Mouse (Mus musculus) fat pad, adult 2 months (tissue): Measurements from ENCODE around the gene Atoh8.

Experiments used
- DNase-seq: peaks from one replicate; pipeline ENCODE4 v3.0.0-alpha.2; 2011; ENCODE audit warnings: low read depth, low spot score; ENCODE audit errors: extremely low read depth

The Atoh8 gene

DNA sequence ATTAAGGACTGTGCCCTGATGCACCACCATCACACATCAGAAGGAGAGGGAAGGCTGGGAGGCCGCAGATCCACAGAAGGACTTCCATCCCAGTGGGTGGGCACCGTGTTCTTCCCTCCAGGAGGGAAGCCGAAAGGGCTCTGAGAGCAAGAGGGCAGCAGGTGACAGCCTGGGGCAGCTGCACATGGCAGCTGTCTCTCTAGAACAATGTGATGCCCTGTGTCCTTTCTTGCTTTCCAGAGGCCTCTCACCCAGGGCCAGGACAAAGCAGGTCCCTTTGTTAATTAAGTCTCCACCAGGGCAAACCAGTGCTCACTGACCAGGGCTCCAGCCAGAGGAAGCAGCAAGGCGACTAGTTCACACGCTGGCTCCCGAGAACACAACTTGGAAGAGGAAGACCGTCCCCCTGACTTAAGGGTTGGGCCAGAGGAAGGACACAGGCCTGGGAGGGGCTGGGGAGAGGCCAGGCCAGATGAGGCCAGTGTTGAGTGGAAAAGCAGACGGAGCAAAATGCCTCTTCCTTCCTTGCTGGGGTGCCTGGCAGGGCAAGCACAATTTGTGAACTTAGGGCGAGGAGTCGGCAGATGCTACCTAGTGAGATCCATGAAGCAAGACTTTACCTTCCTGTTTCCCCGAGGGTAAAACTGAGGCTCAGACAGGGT is 34.7 kb downstream of the Atoh8 start:
- no peak for DNase-seq

DNA sequence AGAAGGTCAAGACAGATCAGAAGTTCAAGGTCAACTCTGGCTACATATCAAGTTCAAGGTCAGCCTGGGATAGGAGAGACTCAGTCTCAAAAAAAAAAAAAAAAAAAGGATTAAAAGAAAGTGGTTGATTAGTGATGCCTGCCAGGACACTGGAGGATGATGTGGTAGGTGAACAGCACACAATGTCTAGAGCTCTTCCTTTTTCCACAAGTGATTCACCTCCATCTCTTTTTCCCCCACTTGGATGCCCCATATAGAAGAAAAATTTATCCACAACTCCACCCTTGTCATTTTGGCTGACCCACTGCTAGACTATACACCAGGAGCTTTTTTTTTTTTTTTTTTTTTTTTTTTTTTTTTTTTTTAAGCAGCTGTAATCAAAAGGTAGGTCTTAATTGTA is 37.9 kb downstream of the Atoh8 start:
- DNase-seq = no peak

- DNase-seq = no peak
Measured at GRCm38 (mm10) chr6:72196660-72197059, 38.7 kb downstream of the Atoh8 start.

- no peak for DNase-seq
Measured at GRCm38 (mm10) chr6:72190577-72190976, 44.8 kb downstream of the Atoh8 start.

- DNase-seq = no peak
Measured at GRCm38 (mm10) chr6:72190120-72190519, 45.3 kb downstream of the Atoh8 start.

DNA sequence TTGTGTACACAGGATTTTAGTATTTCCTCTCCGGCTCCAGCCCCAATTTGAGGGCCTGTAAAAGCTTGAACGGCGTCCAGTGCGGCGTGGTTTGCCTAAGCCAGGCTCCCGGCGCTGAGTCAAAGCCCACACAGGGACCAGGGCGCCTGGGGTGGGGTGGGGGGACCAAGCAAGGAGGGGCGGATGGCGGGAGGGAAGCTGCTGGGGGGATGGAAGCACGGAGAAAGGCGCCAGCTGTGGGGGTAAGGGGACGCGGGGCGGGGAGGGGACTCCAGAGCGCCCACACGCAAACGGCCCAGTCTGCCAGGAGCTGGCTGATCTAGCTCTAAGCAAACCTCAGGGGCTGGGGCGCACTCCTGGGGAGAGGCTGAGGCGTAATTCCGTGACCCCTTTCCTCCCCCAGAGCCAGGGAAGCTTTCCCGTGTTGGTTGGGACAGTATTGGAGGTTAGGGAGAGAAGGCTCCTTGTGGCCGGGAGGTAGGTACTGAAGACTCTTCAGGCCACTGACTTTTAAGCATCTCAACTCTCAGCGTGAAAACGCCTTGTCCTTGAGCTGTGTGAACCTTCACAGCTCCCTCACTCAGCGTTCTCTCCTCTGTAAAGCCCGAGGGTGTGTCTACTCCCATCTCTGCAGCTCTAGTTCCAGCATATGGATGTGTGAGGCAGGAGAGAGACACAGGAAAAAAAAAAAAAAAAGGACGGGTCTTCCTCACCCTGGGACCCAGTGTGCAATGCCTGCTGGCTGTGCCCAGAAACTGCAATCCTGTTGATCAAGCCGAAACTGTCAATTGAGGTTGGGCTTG is 46.1 kb downstream of the Atoh8 start:
- DNase-seq = no peak

GRCm38 (mm10) chr6:72186809-72187208 is 48.6 kb downstream of the Atoh8 start:
- DNase-seq = no peak

DNA sequence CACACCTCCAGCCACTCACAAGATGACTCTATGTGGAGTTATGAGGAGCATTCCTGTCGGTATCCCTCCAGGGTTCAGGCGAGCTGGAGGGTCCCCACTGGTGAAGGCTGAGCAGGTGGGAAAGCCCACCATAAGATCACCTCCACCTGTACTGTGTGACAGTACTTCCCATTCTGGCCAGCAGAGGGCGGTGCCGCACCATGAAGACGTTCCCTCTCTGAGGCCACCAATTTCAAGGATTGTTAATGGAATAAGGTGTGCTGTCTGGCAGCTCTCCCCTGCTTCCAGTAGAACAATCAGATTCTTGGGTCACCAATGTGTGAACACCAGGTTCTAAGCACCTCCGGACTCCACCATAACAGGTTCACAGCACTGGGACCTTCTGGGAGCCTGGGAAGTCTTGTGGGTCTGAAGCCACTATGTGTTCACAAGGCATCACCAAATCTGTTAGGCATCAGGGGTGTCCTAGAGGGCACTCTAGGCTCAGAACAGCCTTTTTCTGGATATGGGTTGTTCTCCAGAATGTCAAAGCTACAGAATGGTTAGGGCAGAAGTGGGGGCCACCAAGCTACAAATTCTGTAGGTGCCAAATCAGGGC is 49.4 kb downstream of the Atoh8 start:
- no peak for DNase-seq

- DNase-seq = no peak
Measured at GRCm38 (mm10) chr6:72184576-72184975, 50.8 kb downstream of the Atoh8 start.

DNA sequence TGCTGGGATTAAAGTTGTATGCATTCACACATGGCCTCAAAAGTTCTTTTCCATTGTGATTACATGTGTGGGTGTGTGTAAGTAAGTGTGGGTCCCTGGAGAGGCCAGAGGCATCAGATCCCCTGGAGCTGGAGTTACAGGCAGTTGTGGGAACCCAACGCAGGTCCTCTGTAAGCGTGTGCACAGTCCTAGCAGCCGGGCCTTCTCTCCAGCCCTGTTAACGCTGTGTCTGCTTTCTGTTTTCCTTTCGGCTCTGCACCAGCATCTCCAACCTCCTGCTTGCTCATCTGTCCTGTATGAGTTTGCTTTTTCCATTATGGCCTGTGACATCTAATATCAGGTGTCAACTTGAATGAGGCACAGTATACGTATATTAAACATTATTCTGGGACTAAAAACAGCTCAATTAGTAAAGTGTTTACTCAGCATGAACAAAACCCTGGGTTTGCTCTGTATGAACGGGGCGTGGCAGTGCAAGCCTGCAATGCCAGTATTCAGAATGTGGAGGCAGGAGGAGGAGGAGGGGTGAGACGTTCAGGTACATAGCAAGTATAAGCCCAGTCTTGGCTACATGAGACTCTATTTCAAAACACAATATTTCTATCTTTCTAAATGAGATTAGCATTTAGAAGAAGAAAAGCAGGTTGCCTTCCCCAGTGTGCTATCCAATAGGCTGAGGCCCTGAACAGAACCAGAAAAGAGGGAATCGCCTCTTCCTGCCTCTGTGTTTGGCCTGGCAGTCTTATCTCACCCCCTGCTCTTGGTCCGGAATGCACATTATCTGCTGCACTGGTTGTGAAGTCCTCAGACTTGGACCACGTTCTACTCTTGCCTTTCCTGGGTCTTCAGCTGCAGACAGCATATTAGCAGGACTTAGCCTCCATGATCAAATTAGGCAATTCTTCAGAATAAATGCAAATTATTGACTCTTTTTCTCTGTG is 55.5 kb downstream of the Atoh8 start:
- DNase-seq = no peak

GRCm38 (mm10) chr6:72179006-72179405 is 56.4 kb downstream of the Atoh8 start:
- DNase-seq = no peak

DNA sequence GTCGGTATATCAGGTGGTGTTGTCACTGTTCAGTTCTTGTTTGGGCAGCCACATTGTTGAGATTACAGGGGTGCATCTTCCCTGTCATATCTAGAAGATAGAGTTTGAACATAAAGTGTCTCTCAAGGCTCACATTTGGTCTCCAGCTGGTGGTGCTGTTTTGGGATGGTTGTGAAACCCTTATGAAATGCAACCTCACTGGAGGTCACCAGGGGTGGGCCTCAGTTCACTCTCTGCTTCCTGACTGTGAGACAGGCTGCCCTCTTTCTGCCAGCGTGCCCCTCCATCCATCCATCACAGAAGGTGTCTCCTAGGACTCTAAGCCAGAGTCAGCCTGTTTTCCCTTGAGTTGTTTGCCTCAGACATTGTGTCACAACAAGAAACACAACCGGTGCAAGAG is 58.0 kb downstream of the Atoh8 start:
- no peak for DNase-seq

- DNase-seq = no peak
Measured at GRCm38 (mm10) chr6:72176004-72176403, 59.4 kb downstream of the Atoh8 start.

GRCm38 (mm10) chr6:72175419-72175818 is 60.0 kb downstream of the Atoh8 start:
- DNase-seq = no peak

DNA sequence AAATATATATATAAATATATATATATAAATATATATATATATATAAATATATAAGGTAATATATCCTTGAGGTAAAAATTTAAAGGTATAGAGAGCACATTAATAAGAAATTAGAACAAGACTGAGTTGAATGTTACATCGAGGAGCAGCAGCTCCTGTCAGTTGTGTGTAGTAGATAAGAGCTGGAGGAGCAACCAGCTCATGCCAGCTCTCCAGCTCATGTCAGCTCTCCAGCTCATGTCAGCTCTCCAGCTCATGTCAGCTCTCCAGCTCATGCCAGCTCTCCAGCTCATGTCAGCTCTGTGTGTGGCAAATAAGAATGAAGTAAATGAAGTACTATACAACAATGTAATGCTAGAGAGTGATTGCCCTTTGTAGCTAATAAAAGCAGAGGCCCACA is 62.0 kb downstream of the Atoh8 start:
- no peak for DNase-seq

DNA sequence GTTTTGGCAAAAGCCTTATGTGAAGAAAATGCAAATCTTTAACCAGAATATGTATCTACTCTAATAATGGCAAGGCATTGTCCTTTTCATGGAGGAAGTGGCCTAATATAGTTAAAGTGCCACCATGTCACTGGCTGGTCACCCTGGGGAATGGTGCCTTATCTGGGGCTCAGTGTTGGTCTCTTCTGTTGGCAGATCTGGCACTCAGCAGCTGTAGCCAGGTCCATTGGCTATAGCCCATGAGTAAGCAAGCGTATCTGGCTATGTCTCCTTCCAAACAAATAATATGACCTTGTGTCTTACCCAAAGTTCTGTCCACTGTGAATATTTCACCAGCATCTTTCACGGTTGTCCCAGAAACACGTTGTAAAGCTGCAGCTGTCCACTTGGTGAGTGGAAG is 64.0 kb downstream of the Atoh8 start:
- no peak for DNase-seq

DNA sequence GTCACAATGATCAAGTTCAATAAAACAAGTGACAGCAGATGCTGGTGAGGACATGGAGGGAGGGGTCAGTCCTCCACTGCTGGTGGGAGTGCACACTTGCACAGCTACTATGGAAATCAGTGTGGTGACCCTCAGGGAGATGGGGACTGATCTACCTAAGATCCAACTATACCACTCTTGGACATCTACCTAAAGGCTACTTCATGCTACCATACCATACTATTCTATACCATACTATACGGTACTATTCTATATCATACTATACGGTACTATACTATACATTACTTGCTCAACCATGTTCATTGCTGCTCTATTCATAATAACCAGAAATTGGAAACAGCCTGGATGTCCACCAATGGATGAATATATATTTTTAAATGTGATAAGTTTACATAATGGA is 69.5 kb downstream of the Atoh8 start:
- no peak for DNase-seq

GRCm38 (mm10) chr6:72164321-72165275 is 70.8 kb downstream of the Atoh8 start:
- DNase-seq = no peak

- no peak for DNase-seq
Measured at GRCm38 (mm10) chr6:72162155-72162890, 73.1 kb downstream of the Atoh8 start.
